ENCODE assay signal across 27 mouse cellular contexts in the genomic region with DNA sequence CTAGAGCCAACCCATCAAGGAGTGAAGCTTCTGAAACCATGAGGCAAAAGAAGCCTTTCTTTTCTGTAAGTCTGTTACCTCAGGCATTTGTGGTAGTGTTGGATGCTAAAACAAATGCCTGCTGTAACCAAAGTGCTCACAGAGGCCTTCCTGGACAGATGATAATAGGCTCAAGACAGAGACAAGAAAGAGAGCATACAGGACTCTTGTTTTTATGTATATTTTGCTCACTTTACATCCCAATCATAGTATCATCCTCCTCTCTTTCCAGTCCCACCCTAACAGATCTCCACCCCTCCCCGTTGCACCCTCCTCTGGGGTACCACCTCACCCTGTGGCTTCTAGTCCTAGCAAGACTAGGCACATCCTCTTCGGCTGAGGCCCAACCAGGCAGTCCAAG.
"Had no signal": no experiment of that assay in that cellular context is flagged by ENCODE, and none has a peak within 500 bp of the region (broad histone marks: within the 10 kb centered on the region; RNA-seq: fewer than 3 reads in every experiment).

No protein-coding gene starts in this region.

- H3K27ac ChIP-seq: heart, adult 2 months; heart, embryonic 13.5 days; heart, embryonic 15.5 days; hindbrain, embryonic 10.5 days; hindbrain, embryonic 12.5 days; hindbrain, embryonic 14.5 days; intestine, embryonic 15.5 days; limb, embryonic 13.5 days; limb, embryonic 15.5 days; liver, embryonic 12.5 days; liver, embryonic 14.5 days had no signal

- DNase-seq: gastrocnemius, postnatal 14 days; gastrocnemius, postnatal 36 days; heart, adult 11 months; heart, adult 2 months; heart, postnatal 14 days; heart, postnatal 4 days; kidney, adult 18-20 months; kidney, adult 8-10 months; kidney, postnatal 10 days; kidney, postnatal 36 days; layer of hippocampus, adult 9-11 months; layer of hippocampus, postnatal 36 days; left cerebral cortex, postnatal 4 days had no signal

- ATAC-seq: hindbrain, embryonic 16.5 days; inflammation-experienced regulatory T-cells, adult 6 months; intestine, embryonic 15.5 days; intestine, postnatal 0 days; liver, embryonic 12.5 days had no signal

- H3K4me2 ChIP-seq: heart, embryonic 11.5 days; heart, embryonic 13.5 days; heart, embryonic 15.5 days; hindbrain, embryonic 12.5 days; hindbrain, embryonic 14.5 days; intestine, embryonic 15.5 days; limb, embryonic 13.5 days; limb, embryonic 15.5 days; liver, embryonic 12.5 days had no signal

- H3K36me3 ChIP-seq: heart, embryonic 13.5 days; heart, embryonic 15.5 days; hindbrain, embryonic 10.5 days; hindbrain, embryonic 12.5 days; intestine, embryonic 15.5 days; limb, embryonic 13.5 days; limb, embryonic 15.5 days; liver, embryonic 12.5 days had no signal

- H3K4me3 ChIP-seq: heart, adult 2 months; heart, embryonic 13.5 days; heart, embryonic 15.5 days; hindbrain, embryonic 10.5 days; hindbrain, embryonic 12.5 days; intestine, embryonic 15.5 days; limb, embryonic 13.5 days; limb, embryonic 15.5 days; liver, embryonic 12.5 days had no signal

- H3K27me3 ChIP-seq: heart, embryonic 13.5 days; heart, embryonic 15.5 days; hindbrain, embryonic 12.5 days; intestine, embryonic 15.5 days; limb, embryonic 15.5 days; liver, embryonic 12.5 days had no signal

- H3K4me1 ChIP-seq: heart, embryonic 13.5 days; heart, embryonic 15.5 days; hindbrain, embryonic 10.5 days; hindbrain, embryonic 12.5 days; limb, embryonic 13.5 days; liver, embryonic 12.5 days had no signal

- H3K9me3 ChIP-seq: heart, embryonic 13.5 days; heart, embryonic 15.5 days; hindbrain, embryonic 10.5 days; hindbrain, embryonic 12.5 days; intestine, embryonic 15.5 days; limb, embryonic 13.5 days; limb, embryonic 15.5 days; liver, embryonic 12.5 days had no signal

- H3K9ac ChIP-seq: heart, embryonic 13.5 days; heart, embryonic 15.5 days; hindbrain, embryonic 12.5 days; hindbrain, embryonic 14.5 days; intestine, embryonic 15.5 days; limb, embryonic 13.5 days; limb, embryonic 15.5 days; liver, embryonic 12.5 days; liver, embryonic 14.5 days had no signal
